8 mouse cellular contexts compared by ENCODE assay signal in the genomic region with DNA sequence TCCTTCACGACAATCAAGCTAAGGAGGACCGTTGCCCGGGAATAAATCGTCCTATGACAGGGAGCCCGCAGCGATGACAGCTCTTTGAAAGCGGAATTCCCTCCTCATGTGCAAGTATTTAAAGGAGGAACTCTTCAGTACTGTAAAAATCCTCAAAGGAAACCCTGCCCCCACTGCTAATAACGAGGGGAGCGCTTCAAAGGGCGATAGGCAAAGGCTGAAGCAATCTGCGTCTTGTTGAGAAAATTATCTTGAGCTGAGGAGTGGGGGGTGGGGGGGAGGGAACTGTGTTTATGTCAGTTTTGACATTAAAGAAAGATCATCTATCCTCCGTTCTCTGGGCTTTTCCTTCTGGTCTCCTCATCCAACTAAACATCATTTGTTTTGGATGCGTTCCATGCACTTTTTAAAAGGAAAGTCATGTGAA.
DNase-seq lines count a peak whose midpoint lies in the region; ATAC-seq lines count a peak whose summit lies in the region.

No protein-coding gene starts in this region.

- no peak overlapping the region for H3K9ac ChIP-seq in hindbrain, embryonic 12.5 days
- no peak overlapping the region for H3K9ac ChIP-seq in hindbrain, embryonic 11.5 days (ENCODE audit: low read depth, low read length)

- no peak overlapping the region for H3K4me3 ChIP-seq in hindbrain, embryonic 12.5 days
- H3K4me3 ChIP-seq in hindbrain, embryonic 11.5 days (ENCODE audit: low read depth, low read length), result no peak overlapping the region

- no peak for ATAC-seq in hindbrain, embryonic 12.5 days (ENCODE audit: low FRiP score)
- ATAC-seq in hindbrain, embryonic 11.5 days (ENCODE audit: low FRiP score), result no peak
- ATAC-seq in granulocyte monocyte progenitor cell, adult 5-6 weeks (replicated peaks; ENCODE audit: poor library complexity, severe bottlenecking), result peak; percentile 28

- no peak overlapping the region for H3K27ac ChIP-seq in hindbrain, embryonic 12.5 days
- H3K27ac ChIP-seq in hindbrain, embryonic 11.5 days (ENCODE audit: low read depth, low read length), result no peak overlapping the region

- H3K9me3 ChIP-seq in hindbrain, embryonic 12.5 days (replicated peaks), result no peaks in the 10 kb centered on the region
- no peaks in the 10 kb centered on the region for H3K9me3 ChIP-seq in hindbrain, embryonic 11.5 days (ENCODE audit: control insufficient read depth, low read length)

- DNase-seq in hindbrain, embryonic 11.5 days (ENCODE audit: low spot score), result no peak
- DNase-seq in embryo, embryonic 9.5 days (ENCODE audit: extremely low spot score), result peak; percentile 29
- peak; percentile 61 for DNase-seq in mesoderm, embryonic 11.5 days (ENCODE audit: low read depth, low spot score)
- DNase-seq in gastrocnemius, postnatal 4 days (ENCODE audit: low spot score in 2 of 2), result no peak
- no peak for DNase-seq in left cerebral cortex, adult 18-20 months (ENCODE audit: low spot score in 2 of 2)
- DNase-seq in thymus, postnatal 4 days, result no peak

- WGBS in hindbrain, embryonic 12.5 days, result 34% methylated on average over 13 of the region's 13 CpGs
- WGBS in hindbrain, embryonic 11.5 days, result 43% methylated on average over 13 of the region's 13 CpGs

- H3K27me3 ChIP-seq in hindbrain, embryonic 12.5 days, result peaks cover 3% of the 10 kb centered on the region; the same call in 1 of the 2 replicates
- no peaks in the 10 kb centered on the region for H3K27me3 ChIP-seq in hindbrain, embryonic 11.5 days (ENCODE audit: control insufficient read depth, insufficient read depth, low read length)

- H3K4me1 ChIP-seq in hindbrain, embryonic 12.5 days, result peaks cover 12% of the 10 kb centered on the region
- H3K4me1 ChIP-seq in hindbrain, embryonic 11.5 days (replicated peaks; ENCODE audit: control insufficient read depth, insufficient read depth, low read length), result no peaks in the 10 kb centered on the region

- H3K4me2 ChIP-seq in hindbrain, embryonic 12.5 days (replicated peaks), result peak overlapping the region; percentile 2; the same call in 1 of the 2 replicates
- H3K4me2 ChIP-seq in hindbrain, embryonic 11.5 days (replicated peaks; ENCODE audit: low read depth, low read length), result no peak overlapping the region

- no peaks in the 10 kb centered on the region for H3K36me3 ChIP-seq in hindbrain, embryonic 12.5 days
- no peaks in the 10 kb centered on the region for H3K36me3 ChIP-seq in hindbrain, embryonic 11.5 days (ENCODE audit: control insufficient read depth, insufficient read depth, low read length)

Comparison
In these comparisons a context has a peak if more than half of its experiments do, and no peak if none do; other contexts are left out.
1. DNase-seq: peak in embryo, embryonic 9.5 days (single experiment) and mesoderm, embryonic 11.5 days (single experiment); none in hindbrain, embryonic 11.5 days (single experiment), gastrocnemius, postnatal 4 days (0 of 2), left cerebral cortex, adult 18-20 months (0 of 2) and thymus, postnatal 4 days (single experiment).